Mouse (Mus musculus): ENCODE data around the gene Ube2m.

The Ube2m gene

DNA sequence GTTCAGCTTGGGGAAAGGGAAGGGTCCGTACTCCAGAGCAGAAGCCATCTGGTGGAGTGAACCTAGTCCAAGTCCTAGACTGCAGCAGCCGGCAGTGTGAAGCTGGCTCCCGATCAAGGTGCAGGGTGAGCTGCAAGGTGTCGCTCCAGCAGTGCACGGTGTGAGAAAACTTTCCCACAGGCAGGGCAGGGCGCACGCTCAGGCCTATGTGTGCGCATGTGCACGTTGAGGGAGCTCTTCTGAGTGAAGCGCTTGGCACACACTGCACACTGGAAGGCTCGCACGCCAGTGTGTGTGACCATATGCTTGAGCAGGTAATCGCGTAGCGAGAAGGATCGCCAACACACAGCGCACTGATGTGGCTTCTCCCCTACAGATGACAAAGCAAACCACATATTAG, 32.1 kb downstream of the Ube2m start:
- in situ Hi-C loops (cut with MboI, MseI), result loop anchor here (5.0 to 25.0 kb wide), 2 partner anchors 36 to 519 kb away; partner anchors contain the start of gene Zfp606

DNA sequence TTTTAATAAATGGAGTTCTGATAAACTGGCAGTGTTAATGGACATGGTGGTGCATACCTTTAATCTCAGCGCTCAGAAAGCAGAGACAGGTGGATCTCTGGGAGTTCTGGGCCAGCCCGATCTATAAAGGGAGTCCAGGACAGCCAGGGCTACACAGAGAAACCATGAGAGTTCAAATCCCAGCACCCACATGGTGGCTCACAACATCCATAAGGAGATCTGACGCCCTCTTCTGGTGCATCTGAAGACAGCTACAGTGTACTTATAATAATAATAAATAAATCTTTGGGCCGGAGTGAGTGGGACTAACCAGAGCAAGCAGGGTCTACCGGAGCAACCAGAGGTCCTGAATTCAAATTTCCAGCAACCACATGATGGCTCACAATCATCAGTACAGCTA, 34.7 kb downstream of the Ube2m start:
- in situ Hi-C loops (cut with MboI, MseI), result loop anchor here (25.0 kb wide), 1 partner anchor 516 kb away; the partner anchor contains the start of gene Zfp606

DNA sequence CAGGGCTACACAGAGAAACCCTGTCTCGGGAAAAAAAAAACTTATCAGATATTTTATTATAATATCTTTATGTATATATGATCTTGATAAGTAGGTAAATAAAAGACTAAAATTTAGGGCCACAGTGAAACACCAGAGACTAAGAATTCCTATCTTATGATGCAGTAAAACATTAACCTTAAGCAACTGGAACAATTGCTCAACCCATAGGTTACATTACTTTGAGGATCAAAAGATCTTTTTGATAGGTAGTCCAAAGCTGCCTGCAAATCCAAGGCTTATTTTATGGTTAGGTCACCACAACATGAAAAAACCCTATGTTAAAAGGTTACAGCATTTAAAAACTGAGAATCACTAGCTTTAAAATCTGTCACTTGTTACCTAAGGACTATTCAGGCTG, 36.5 kb downstream of the Ube2m start:
- in situ Hi-C loops (cut with MboI, MseI), result loop anchor here (25.0 kb wide), 1 partner anchor 514 kb away; the partner anchor contains the start of gene Zfp606

DNA sequence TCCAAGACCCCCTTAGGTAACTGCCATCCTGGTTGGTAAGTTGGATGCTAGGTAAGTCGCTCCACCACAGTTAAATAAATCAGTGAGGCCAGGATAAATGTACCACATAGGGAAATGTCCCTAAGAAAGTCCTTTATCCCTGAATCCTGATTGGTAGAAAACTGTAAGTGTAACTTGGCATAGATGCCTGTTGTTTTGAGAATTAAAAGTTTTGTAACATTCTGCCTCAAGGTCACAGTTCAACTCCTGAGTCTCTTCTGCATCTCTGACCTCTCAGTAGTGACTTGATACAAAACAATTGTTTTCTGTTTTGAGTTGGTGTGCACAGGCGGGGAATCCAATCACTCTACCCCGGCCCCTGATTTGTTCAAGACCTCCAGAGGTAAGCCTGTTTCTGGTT, 39.2 kb downstream of the Ube2m start, which contains the start of gene Trim28:
TSS of gene Trim28 (plus strand) at position 264 of the 400 bp plus-strand sequence.
- in situ Hi-C loops (cut with MboI, MseI), result no loop called here

DNA sequence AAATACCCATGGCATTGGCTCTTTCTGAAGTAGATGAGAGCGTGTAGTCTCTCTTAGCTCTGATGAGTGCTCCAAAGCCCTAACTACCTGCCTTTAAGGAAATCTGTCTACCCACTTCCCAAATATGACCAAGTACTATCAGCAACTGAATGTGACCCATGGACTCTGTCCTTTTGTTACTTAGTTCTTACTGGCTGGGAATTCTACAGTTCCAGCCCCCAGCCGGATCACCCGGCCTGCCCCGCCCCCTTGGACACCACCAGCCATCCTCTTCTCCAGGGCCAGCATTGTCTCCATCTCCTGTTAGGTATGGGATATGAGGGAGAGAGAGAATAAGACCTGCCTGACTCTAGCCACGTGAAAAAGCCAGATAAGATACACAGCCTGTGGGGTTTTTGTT, 40.0 kb downstream of the Ube2m start, which contains the start of gene Slc27a5:
TSS of gene Slc27a5 (minus strand) at position 140 of the 400 bp plus-strand sequence.
- in situ Hi-C loops (cut with MboI, MseI), result no loop called here

DNA sequence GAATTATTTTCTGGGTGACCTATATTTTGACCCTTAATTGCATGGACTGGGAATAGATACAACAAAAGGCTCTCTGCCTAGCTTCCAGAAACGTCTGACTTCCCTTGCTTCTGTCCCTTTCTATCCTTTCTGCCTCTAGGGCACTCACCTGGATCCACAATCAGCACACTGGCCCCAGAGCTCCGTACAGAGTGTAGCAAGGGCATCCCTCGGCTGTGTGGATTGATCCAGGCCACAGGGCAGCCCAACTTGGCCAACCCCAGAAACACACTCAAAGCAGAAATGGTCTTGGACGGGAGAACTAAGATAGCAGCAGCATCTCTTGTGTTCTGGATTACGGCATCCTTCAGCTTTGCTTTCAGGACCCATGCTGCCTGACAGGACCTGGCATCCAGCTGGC, 40.8 kb downstream of the Ube2m start:
- in situ Hi-C loops (cut with MboI, MseI), result no loop called here

DNA sequence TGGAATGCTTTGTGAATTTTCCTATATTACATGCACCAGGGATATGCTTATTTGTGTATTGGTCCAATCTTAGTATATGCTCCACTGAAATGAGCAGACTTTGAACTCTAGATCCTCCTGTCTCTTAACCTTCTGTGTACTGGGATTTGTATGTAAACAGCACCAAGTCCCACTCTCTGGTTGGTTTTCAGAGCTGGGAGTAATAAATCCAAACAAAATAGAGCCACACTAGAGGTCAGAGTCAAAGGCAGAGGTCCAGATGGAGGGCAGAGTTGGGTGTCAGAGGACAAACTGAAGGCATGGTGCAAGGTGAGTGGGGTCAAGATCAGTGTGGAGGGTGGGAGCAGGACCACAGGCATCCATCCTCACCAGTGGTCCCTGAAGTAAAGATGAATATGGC, 42.2 kb downstream of the Ube2m start:
- in situ Hi-C loops (cut with MboI, MseI), result no loop called here

DNA sequence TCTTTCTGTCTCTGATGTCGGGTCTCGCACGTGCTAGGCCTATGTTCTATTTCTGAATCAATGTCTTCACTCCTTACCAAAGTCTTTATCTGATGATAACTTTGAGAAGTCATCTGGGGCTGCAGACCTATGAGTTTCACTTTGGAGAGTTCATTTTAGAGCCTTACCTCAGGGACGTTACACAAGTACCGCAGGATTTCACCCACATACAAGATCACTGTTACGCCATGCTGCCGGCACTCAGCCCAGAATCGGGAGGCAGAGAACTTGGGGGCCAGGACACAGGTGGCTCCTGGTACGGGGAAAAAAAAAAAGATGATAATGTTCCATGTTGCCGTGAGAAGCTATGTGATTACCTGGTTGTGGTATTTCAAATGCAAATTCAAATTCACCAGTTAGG, 44.9 kb downstream of the Ube2m start:
- in situ Hi-C loops (cut with MboI, MseI), result no loop called here

DNA sequence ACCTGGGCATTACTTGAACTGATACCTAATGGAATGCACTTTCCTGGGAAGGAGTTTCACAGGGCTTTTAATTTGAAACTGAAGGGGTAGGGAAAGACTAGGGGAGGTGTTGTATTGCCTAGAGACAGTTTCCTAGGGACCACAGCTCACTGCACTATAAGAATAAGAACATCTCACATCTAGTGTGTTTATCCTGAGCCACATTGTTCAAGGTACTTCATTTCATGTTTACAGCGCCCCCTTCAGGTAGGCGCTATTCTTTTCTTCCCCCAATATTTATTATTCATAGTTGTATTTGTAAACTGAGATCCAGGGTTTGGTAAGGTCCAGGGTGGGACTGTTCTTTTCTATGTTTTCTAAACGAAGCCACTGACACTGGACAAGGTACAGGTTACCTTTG, 45.9 kb downstream of the Ube2m start:
- in situ Hi-C loops (cut with MboI, MseI), result no loop called here

DNA sequence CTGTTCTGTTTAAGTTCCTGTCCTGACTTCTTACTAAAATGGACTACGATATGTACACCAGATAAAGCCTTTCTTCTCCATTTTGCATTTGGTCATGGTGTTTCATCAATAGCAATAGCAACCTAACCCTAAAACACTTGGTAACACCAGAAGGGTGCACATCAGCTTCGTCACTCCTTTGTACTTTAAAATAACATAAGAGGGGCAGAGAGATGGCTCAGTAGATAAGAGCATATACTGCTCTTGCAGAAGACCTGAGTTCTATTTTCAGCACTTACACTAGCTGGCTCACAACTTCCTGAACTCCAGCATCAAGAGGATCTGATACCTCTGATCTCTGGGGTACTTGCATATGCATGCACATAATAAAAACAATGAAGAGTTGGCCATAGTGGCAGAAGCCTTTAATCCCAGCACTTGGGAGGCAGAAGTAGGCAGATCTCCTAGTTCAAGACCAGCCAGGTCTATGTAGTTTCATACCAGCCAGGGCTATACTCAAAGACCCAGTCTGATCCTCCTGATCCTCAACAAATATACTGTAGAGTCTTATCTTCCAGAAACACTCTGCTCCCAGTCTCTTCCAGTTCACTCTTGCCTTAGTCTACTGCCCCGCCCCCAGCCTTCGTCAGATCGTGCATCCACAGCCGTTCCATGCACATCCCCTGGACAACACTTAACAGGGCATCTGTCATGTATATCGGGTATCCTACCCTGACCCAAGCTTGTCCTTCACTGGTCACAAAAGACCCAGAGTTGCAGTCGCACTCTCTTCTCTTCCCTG, 50.5 kb downstream of the Ube2m start:
- in situ Hi-C loops (cut with MboI, MseI), result no loop called here

DNA sequence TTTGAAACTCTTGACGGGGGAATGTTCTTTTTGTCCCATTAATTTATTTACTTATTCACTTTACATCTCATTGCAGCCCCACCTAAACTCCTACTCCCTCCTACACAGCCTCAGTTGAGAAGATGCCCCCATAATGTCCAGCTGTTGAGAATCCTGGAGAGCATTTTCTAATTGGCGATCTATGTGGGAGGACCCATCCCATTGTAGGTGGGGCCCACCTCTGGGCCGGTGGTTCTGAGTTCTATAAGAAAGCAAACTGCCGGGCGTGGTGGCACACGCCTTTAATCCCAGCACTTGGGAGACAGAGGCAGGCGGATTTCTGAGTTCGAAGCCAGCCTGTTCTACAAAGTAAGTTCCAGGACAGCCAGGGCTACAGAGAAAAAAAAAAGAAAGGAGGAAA, 51.2 kb downstream of the Ube2m start:
- in situ Hi-C loops (cut with MboI, MseI), result no loop called here

DNA sequence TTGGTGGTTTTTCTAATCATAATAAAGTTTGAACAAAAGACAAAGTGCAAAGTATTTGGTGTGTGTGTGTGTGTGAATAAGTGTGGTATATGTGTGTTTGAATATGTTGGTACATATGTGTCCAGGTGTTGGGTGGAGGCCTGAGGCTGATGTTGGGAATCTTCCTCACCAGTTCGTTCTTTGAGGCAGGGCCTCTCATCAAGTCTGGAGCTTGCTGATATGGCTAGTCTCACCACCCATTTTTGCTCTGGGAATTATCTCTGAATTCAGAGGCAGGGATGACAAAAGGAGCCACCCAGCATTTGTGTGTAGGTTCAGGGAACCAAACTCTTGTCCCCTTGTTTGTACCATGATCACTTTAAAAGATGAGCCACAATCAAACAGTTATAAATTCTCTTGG, 52.4 kb downstream of the Ube2m start:
- in situ Hi-C loops (cut with MboI, MseI), result no loop called here

Measured in T-helper 2 cell (primary cell).